Mouse (Mus musculus) embryo, embryonic 10.5 days (tissue): ENCODE results near the gene Tpst1.
"Not testable (repeated sequence)": the region's sequence is repeated elsewhere in the genome, so short reads cannot be mapped to it uniquely, and the experiment has no call there.

Source experiments
- DNase-seq: peaks from one replicate; pipeline ENCODE4 v3.0.0-alpha.2; 2015; ENCODE audit warnings: low spot score

Tpst1 gene

DNA sequence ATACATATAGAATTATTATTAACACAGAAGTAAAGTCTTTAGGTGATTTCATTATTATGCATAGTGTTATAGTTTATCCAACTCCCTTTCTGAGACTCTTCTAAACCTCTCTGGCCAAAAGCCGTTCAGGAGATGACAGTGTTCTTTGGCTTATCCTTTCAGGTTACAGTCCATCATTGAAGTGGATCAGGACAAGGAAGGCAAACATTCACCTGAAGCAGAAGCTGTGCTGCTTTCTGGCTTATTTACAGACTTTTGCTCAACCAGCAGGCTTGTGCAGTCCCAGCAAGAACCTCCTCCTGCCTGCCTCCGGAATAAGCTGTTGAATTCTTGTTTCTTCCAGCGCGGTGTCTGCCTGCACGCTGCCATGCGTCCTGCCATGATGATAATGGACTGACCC lies at the start of gene Tpst1:
Tpst1 (plus strand) TSS at position 301 of the 400 bp plus-strand sequence.
- DNase-seq = no peak

DNA sequence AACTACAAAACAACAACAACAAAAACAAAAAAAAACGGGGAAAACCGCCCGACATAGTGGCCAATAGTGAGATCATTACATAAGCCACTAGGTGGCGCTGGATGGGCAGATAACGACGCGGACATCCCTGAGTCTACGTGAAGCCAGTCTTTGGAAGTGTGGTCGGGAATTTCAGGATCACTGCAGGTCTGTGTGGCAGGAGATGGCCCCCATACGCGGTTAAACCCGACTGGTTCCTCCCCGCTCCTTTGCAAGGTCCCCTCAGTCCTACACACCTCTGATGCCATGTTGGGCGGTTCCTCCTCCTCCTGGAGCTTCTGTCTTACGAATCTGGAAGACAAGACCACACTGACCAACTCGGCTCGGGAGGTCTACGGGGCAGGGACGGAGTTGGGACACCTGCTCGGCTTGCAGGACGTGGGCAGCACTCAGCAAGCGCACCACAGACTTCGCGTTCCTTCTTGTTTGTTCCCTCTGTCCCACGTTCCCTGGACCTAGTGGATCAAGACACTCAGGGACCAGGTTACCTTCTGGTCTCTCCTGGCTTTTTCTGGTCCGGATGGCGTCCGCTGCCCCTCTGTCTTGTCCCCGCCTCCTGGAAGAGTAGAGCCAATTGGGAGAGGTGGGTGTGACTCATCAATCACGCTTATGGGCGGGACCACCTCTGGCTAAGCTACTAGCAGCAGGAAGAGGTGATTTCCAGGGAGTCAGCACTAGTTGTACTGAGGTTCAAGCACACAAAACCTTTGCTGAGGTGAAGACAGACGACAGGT lies 49.2 kb upstream of the Tpst1 start:
- peak; percentile 95 for DNase-seq

DNA sequence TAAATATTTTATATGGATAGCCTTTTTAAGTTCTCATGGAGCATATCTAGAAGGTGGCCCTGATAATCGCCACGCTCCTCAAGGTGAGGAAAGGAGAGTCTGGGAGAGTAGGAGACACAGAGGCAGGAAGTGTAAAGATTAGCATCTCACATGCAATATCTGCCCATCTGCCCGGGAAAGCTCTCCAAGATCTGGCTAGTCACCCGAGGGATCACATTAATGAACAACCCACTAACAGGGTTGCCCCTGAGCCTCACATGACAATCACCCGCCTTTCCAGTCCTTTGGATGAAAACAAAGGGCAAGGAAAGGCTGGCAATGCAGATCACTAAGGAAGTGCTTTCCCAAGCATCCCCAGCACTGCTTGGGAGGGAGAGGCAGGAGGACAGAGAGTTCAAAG lies 46.0 kb upstream of the Tpst1 start:
- DNase-seq = no peak

DNA sequence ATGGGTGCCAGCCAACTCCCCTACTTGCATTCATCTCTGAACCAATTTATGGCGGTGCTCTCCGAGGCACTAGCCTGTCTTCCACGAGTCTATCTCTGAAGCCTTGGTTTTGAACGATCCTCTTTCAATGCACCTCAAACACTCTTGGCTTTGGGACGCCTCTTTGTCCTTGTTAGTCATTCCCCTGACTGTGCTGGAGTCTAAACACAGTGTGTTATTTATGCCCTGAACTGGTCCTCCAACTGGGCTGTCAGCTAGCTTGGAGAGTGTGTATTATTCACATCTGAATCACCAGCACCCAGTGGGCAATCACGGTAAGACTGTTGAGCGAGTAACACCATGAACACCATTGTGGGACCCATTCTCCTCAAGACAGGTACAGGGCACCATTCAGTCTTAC lies 45.4 kb upstream of the Tpst1 start:
- no peak for DNase-seq

DNA sequence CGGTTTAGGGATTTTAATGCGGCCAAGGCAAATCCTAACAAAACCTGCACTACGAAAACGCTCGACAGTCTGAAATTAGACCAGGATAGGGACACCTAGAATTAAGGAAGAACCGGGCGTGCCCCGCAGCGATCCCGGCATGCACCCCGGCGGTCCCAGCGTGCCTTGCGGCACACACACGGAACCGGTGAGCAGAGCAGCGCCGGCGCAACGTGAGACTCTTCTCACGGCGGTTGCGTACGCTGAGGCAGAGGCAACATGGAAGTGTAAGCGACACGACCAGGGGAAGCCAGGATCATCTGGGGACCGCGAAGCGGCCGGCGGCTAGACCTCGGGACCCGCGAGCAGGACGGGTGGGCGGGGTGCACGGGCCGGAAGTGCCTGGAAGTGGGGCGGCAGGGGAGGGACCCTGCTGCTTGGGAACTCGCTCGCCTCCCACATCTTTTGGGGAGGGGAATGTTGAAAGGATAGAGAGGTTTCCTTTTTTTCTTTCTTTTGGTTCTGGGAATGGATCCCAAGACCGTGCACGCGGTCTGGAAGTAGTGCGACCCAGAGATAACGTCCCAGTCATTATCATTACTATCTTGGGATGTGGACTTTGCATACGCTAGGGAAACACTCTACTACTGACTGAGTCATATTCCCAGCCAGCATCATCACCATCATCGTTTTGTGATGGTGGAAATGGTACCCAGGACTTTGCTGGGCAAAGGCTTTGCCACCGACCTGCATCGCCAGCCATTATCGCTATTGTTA lies 43.8 kb upstream of the Tpst1 start, which contains the start of the genes Asl and Crcp:
Asl (minus strand) TSS at position 106 of the 756 bp plus-strand sequence.
Crcp (plus strand) TSS at position 149 of the 756 bp plus-strand sequence.
- DNase-seq = peak; percentile 86

DNA sequence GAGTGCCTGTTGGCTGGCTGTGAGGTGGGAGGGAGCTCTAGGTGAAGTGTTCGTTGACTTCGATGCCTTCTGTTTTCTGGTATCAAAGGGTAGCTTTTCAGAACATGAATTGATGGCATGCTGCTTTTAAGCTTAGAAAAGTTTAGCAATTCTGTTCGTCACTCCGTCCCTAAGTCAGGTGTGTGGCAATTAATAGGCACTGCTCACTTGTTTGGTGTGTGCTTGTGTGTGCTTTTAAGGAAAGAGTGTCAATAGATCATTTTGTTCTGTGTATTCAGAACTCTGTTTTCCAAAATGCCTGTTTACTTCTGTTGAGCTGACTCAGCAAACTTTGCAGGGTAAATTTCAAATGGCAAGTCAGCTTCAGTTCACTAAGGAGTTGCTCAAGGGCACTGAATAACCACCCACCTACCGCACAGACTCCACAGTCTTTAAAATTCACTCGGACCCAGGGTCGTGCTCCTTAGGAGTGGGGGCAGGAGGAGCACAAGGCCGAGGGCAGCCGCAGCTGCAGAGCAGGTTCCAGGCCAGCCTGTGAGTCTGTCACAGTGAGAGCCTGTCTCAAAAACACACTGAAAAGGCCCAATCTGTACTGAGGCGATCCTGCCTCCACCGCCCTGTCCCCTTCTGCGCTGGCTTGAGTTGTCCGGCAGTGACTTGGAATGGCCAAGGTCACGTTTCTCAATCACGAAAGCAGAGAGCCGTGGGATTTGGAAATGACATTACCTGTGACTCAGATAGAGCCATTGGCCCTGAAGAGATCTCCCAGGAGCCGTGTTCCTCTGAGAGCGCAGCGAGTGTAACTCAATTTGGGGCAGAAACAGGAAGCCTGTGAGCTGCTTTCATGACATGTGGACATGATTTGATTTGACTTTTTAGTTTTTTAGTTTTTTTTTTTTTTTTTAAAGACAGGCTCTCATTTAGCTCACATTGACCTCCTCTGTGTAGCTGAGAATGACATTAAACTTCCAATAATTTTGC lies 41.4 kb upstream of the Tpst1 start:
- no peak for DNase-seq

DNA sequence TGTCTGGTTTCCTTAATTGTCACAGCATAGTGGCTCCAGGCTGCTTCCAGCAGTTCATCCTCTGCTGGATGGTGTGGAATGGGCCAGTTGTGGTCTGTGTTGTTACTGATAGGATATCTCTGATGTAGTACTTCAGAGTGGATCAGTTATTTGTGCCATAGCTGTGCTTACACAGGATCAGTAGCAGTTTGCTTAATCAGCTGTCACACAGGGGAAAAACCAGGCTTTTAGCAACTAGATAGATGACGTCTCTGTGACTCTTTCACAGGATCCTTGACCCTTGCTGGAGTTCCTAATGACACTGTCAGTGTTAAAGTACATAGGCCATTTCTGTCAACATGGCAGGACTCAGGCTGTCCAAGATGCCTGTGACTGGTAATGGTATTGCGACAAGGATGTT lies 39.3 kb upstream of the Tpst1 start:
- DNase-seq = no peak

DNA sequence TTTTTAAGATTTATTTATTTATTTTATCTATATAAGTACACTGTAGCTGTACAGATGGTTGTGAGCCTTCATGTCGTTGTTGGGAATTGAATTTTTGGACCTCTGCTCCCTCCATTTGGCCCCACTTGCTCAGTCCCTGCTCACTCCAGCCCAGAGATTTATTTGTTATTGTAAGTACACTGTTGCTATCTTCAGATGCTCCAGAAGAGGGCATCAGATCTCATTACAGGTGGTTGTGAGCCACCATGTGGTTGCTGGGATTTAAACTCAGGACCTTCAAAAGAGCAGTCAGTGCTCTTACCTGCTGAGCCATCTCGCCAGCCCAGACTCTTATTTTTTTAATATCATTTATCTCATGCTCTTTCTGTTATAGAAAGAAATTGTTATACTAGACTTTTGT lies 36.8 kb upstream of the Tpst1 start:
- not testable (repeated sequence) for DNase-seq

DNA sequence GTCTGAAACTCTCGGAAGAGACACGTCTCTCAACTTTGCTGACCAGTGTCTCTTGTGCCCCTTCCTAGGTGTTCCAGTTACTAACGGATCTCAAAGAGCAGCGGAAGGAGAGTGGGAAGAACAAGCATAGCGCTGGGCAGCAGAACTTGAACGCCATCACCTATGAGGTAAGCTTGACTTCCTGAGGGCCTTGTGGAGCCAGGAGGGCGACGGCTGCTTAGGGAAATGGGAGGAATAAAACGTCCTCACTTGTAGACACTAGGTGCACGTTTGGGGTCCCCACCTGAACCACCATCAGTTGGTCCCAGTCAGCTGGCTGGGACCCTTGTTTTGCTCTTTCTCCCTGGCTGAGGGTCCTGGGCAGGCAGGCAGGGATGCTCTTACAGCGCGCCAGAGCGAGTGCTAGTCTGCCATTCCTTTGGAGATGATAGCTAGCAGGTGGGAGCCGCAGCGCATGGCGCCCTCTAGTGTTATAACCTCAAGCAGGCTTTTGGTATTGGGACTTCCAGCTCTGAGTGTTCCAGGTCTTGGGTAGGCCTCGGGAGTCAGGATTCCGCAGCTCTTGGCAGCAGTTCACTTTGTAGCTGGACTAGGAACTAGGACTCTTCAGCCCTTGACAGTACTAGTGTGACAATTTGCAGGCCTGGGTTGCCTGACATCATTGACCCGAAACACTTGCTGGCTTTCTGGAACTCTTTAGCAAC lies 35.2 kb upstream of the Tpst1 start:
- peak; percentile 84 for DNase-seq

DNA sequence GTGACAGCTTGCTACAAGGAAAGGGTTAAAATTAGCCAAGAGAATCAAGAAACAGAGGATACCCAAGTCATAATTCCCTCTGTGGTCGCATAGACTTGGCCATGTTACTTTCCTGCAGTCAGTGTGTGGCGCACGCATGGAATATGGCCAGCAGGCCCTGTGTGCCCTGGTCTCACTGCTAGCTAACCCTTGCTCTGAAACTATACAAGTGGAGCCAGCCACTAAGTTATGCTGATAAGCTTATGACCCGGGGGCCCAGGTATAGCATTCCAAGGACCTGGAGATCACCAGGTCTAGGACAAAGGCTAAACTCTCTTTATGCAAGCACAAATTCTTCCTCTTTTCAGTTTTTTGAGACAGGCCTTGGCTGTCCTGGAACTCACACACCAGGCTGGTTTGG lies 32.3 kb upstream of the Tpst1 start:
- no peak for DNase-seq

DNA sequence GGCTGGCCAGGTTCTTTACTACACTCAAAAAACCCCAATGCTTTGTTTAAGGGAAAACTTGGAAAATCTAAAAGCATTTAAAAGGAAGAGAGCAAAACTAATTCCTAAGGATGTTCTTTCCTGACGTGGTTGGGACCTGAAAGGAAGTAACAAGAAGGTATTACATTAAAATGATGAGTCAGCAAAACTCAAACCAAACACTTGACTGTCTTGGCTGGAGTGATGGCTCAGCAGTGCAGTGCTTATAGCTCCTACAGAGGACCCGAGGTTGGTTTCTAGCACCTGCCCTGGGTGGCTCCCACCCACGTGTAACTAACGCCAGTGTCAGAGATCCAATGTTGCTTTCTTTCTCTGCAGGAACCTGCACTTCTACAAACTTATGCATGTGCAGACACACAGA lies 31.9 kb upstream of the Tpst1 start:
- DNase-seq = no peak

DNA sequence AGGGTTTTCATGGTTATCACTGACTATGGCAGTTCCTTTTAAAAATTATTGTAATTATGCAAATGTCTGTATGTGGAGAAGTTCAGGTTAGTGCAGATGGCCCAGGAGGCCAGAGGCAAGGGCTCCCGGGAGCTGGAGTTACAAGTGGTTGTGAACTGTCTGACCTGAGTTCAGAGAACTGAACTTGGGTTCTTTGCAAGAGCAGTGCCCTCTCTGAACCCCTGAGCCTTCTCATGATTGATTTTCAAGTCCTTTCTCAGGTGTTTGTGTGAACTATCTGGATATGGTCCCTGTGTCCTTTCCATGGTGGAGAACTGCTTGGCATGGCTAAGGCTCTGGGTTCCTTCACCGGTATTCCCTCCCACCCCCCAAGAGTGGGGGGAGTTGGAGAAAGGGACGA lies 29.4 kb upstream of the Tpst1 start:
- no peak for DNase-seq

DNA sequence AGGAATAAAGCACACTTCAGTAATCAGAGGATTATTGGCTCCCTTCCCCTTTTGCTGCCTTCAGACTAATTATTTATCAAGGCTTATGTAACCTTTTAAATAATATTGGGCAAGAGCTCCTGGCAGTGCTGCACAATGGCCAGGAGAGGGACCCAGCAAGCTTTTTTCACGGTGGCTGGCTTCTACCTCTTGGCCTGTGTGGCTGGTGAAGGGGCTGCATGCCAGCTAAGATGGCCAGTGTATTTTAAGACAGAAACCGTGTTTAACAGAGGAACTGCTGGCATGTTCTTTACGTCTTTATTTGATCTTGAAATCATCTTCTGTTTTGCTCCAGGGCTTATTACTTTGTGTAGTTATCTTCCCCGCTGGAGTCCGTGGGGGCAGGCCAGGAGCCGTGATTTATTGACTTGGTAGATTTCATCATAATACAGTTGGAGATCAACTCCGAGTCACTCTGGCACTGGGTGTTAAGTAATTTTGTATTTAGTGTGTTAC lies 28.9 kb upstream of the Tpst1 start:
- DNase-seq = peak; percentile 41

DNA sequence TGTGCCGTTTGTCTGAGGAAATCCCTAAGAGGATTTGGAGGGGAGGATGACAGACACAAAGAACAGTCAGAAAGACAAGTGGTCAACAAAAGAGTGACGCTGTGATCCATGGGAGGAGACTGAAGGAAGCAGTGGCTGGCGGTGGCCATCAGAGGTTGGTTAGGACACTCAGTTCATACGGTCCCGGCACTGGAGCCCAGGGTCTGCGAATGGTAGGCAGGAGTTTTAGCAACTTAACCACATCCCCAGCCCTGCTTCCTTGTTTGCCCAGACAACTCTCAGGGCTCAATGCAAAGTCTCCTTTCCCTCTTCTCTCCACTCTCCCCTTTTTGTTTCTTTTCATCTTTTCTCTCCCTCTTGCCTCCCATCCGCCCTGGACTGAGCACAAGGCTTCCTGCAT lies 27.0 kb upstream of the Tpst1 start:
- no peak for DNase-seq

DNA sequence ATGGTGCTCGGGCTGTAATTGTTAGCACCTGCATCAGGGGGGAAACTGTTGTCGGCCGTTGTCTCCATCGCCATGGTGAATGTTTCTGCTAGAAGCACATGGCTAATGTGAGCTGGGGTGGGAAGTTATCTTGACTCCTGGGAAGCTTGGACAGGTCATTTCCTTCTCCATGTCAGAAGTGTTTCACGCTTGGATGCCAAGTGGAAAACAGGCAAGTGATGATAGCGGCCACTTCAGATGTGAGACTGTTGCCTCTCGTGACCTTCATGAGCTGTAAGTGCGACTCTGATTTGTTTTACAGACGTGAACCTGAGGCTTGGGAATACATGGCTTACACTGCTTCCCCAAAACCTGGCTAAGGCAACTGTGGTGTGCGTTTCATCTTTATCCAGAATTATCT lies 26.5 kb upstream of the Tpst1 start:
- DNase-seq = no peak

DNA sequence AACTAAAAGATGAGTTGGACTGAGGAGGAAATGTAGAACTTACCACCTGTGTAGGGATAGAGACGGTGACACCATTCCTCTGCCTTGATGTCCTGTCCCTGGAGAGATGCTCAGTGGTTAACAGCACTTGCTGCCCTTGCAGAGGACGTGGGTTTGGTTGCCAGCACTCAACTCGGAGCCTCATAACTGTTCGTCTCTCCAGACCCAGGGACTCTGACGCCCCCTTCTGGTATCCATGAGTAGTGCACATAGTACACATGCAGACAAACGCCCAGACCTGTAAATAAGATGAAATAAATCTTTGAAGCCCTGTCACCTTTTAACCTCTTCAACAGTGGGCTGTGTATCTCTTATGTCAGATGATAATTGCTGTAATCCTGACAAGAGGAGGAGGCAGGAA lies 26.1 kb upstream of the Tpst1 start:
- no peak for DNase-seq

DNA sequence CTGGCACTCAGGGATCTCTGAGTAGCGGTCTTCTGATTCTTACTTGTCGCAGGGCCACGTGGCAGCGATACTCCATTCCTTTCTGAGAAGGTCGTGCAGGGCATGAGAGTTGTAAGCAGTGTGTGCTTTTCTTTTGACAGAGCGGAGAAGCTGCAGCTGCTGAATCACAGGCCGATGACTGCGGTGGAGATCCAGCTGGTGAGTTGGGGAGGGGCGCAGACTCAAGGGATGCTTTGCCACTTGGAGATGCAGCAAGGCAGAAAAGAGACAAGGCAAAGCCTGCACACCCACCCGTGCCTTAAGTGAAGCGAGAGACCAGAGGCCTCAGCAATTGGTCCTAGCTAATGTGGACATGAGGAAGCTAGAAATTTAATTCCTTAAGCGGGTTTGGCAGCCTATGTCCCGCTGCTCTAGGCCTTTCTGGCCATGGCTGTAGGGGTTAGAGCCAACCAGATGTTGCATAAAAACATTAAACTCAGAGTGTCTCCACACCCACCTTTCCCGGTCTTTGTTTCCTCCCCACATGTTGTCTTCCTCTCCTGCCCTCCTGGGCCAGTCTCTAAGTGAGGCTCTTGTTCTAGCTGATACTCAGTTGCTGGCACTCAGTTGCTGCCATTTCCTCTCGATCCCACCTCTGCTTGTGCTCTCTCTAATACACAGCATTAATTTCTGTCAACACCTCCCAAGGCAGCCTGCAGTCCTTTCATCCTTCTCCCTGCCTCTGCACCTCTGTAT lies 24.2 kb upstream of the Tpst1 start:
- no peak for DNase-seq

DNA sequence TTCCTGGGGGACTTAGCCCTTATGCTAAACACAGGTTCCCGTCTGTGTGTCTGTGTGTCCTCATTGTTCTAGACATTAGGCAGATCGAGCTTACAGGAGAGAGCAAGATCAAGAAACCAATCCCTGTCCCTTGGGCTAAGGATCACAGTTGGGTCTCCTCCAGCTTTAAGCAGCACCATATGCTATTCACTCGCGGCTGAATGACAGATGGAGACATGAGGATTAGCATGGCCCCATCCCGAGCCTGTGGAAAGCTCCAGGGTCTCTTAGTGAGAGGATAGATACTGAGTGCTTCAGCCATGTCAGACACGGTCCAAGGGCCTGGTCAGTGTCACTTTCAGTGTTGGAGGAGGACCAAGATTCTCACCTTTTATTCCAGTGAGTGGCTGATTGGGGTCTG lies 22.7 kb upstream of the Tpst1 start:
- DNase-seq = no peak

DNA sequence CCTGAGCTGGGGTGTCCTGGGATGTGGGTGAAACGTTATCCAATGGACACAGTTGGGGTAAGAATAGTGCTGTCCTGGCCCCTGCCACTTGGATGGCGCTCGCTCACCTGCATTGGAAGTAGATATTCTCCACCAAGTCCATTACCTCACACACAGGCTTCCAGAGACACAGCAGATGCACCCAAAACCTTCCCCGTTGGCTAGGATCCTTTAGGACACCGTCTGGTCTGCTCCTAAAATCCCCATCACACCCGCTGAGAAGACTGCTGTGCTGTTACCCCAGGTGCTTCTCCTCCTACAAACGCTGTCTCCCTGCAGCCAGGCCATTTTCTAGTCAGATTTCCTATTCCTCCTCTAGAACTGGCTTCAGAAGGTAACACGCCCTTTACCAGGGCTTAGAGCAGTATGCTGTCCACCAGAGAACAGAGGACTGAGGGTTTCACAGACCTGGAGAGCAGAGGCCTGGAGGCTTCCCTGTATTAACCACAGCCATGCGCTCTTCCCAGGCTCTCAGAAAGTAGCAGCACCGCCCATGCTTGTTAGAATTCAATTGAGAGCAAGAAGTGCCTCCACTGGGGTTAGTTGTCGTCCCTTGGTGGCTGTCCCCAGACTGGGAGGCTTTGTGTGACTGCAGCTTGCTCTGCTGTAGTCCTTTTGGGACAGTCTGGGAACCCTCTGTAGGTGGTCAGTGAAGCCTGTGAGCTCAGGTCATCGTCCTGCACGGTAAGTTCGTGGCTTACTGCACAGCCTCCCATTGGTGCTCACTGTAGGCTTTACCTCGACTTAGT lies 21.9 kb upstream of the Tpst1 start:
- no peak for DNase-seq

DNA sequence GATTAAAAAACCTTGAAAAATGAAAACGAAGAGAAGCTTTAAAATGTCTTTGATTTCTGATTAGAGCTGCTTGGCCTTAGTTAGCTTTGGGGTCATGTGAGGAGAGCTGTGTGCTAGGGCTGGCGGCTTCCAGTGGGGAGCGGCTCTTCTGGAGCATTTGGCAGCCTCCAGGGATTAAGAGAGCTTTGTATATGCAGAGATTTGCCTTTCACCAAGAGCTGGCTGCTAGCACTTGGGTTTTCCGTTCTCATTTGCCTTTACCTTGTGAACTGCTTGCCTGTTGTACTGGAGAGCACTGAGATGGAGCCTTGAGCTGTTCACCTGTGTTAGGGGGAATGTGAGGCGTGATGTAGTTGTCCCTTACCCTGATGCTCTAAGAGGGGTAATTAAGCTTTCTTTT lies 20.6 kb upstream of the Tpst1 start:
- DNase-seq = no peak
